In genomic region chr14:32103556-32103955, GRCm38 (mm10) we compare ENCODE assay signal across 32 mouse cellular contexts. TPM values are rescaled to one million over a fixed set of nuclear protein-coding genes. Genes with fewer than 3 reads are reported as not detected.
DNase-seq lines count a peak whose midpoint lies in the region; ATAC-seq lines count a peak whose summit lies in the region.
"Had no signal": no experiment of that assay in that cellular context is flagged by ENCODE, and none has a peak within 500 bp of the region (broad histone marks: within the 10 kb centered on the region; RNA-seq: fewer than 3 reads in every experiment).

No protein-coding gene starts in this region.

- no peaks in the 10 kb centered on the region for H3K9me3 ChIP-seq in forebrain, embryonic 11.5 days (ENCODE audit: control insufficient read depth, low read length)
- H3K9me3 ChIP-seq in forebrain, embryonic 10.5 days, result no peaks in the 10 kb centered on the region
- H3K9me3 ChIP-seq: embryonic facial prominence, embryonic 12.5 days; embryonic facial prominence, embryonic 15.5 days; forebrain, embryonic 13.5 days; G1E; heart, embryonic 15.5 days; hindbrain, embryonic 10.5 days; hindbrain, embryonic 13.5 days had no signal

- no peak overlapping the region for H3K4me2 ChIP-seq in forebrain, embryonic 11.5 days (ENCODE audit: low read depth, low read length, severe bottlenecking)
- H3K4me2 ChIP-seq: embryonic facial prominence, embryonic 12.5 days; embryonic facial prominence, embryonic 15.5 days; forebrain, embryonic 13.5 days; heart, embryonic 12.5 days; heart, embryonic 15.5 days; hindbrain, embryonic 13.5 days had no signal

- H3K4me3 ChIP-seq in forebrain, embryonic 11.5 days (ENCODE audit: low read depth, low read length), result no peak overlapping the region
- H3K4me3 ChIP-seq in forebrain, embryonic 10.5 days, result no peak overlapping the region
- H3K4me3 ChIP-seq: embryonic facial prominence, embryonic 12.5 days; embryonic facial prominence, embryonic 15.5 days; forebrain, embryonic 13.5 days; heart, embryonic 12.5 days; heart, embryonic 15.5 days; hindbrain, embryonic 10.5 days; hindbrain, embryonic 13.5 days had no signal

- no peaks in the 10 kb centered on the region for H3K27me3 ChIP-seq in forebrain, embryonic 11.5 days (ENCODE audit: control insufficient read depth, insufficient read depth, low read length)
- H3K27me3 ChIP-seq in forebrain, embryonic 10.5 days (ENCODE audit: poor library complexity, severe bottlenecking), result no peaks in the 10 kb centered on the region
- H3K27me3 ChIP-seq: embryonic facial prominence, embryonic 12.5 days; embryonic facial prominence, embryonic 15.5 days; forebrain, embryonic 13.5 days; heart, embryonic 12.5 days; heart, embryonic 15.5 days; hindbrain, embryonic 13.5 days; Patski had no signal

- H3K4me1 ChIP-seq in forebrain, embryonic 11.5 days (replicated peaks; ENCODE audit: control insufficient read depth, insufficient read depth, low read length), result no peaks in the 10 kb centered on the region
- H3K4me1 ChIP-seq in forebrain, embryonic 10.5 days, result no peaks in the 10 kb centered on the region
- H3K4me1 ChIP-seq: embryonic facial prominence, embryonic 12.5 days; embryonic facial prominence, embryonic 15.5 days; forebrain, embryonic 13.5 days; hindbrain, embryonic 10.5 days; hindbrain, embryonic 13.5 days had no signal

- WGBS in forebrain, embryonic 11.5 days, result 88% methylated on average over 4 of the region's 4 CpGs
- whole genome bisulfite sequencing in forebrain, embryonic 10.5 days, result 88% methylated on average over 4 of the region's 4 CpGs

- peaks cover 5% of the 10 kb centered on the region for H3K36me3 ChIP-seq in forebrain, embryonic 11.5 days (ENCODE audit: control insufficient read depth, insufficient read depth, low read length)
- H3K36me3 ChIP-seq in forebrain, embryonic 10.5 days (replicated peaks), result peaks cover 57% of the 10 kb centered on the region

- DNase-seq in forebrain, embryonic 11.5 days (ENCODE audit: low spot score), result peak; percentile 37
- no peak for DNase-seq in forebrain, embryonic 10.5 days (ENCODE audit: extremely low spot score, low spot score)
- DNase-seq in layer of hippocampus, adult 18-20 months (ENCODE audit: low spot score in 2 of 2), result peak; percentile 41 to 74
- DNase-seq in layer of hippocampus, postnatal 10 days (ENCODE audit: low spot score in 2 of 2), result no peak
- peak; percentile 53 to 55 for DNase-seq in layer of hippocampus, postnatal 36 days
- no peak for DNase-seq in yolk sac, embryonic 10.5 days (ENCODE audit: low spot score)
- DNase-seq: adrenal gland, postnatal 10 days; adrenal gland, postnatal 36 days; cerebellum, adult 11 months; cerebellum, adult 2 months; cerebellum, adult 9-11 months; cerebellum, postnatal 25 days; gastrocnemius, postnatal 10 days; gastrocnemius, postnatal 36 days; heart, postnatal 10 days; heart, postnatal 36 days had no signal

- no peak overlapping the region for H3K27ac ChIP-seq in forebrain, embryonic 11.5 days (ENCODE audit: low read depth, low read length)
- no peak overlapping the region for H3K27ac ChIP-seq in forebrain, embryonic 10.5 days
- H3K27ac ChIP-seq: embryonic facial prominence, embryonic 12.5 days; embryonic facial prominence, embryonic 15.5 days; forebrain, embryonic 13.5 days; heart, embryonic 15.5 days; hindbrain, embryonic 10.5 days; hindbrain, embryonic 13.5 days had no signal

- H3K9ac ChIP-seq in forebrain, embryonic 11.5 days (ENCODE audit: low read length), result no peak overlapping the region
- H3K9ac ChIP-seq: embryonic facial prominence, embryonic 12.5 days; embryonic facial prominence, embryonic 15.5 days; forebrain, embryonic 13.5 days; heart, embryonic 12.5 days; heart, embryonic 15.5 days; hindbrain, embryonic 13.5 days had no signal

- no peak for ATAC-seq in forebrain, embryonic 11.5 days (replicated peaks; ENCODE audit: low FRiP score)
- ATAC-seq: forebrain, embryonic 13.5 days; forebrain, embryonic 16.5 days; hindbrain, embryonic 16.5 days; Patski had no signal

RNA-seq across cellular contexts. Expression of gene Dph3, which starts 18.0 kb away (rescaled TPM):
- polyA plus RNA-seq in forebrain, embryonic 11.5 days (2014; fragmentation: Nextera tagmentation; extraction: Ambion mirVana), result 97.7 and 99.9 TPM in 2 replicates
- 110 and 114 TPM in 2 replicates for polyA plus RNA-seq in forebrain, embryonic 10.5 days (2016; fragmentation: Nextera tagmentation; extraction: Ambion mirVana)
- total RNA-seq in layer of hippocampus, adult 18-20 months (2021), result 10 to 100 TPM; 35.2 to 36.2 TPM
- 10 to 100 TPM; 33.7 to 38.4 TPM for total RNA-seq in layer of hippocampus, postnatal 10 days (2021)
- 10 to 100 TPM; 35.1 to 37.5 TPM for total RNA-seq in layer of hippocampus, postnatal 36 days (2021)

RNA-seq across cellular contexts. Expression of gene Oxnad1, which starts 18.4 kb away (rescaled TPM):
- 20.2 and 20.7 TPM in 2 replicates for polyA plus RNA-seq in forebrain, embryonic 11.5 days (2014; fragmentation: Nextera tagmentation; extraction: Ambion mirVana)
- 22.5 and 23.2 TPM in 2 replicates for polyA plus RNA-seq in forebrain, embryonic 10.5 days (2016; fragmentation: Nextera tagmentation; extraction: Ambion mirVana)
- 10 to 100 TPM; 15.1 to 15.5 TPM for total RNA-seq in layer of hippocampus, adult 18-20 months (2021)
- 10 to 100 TPM; 19.0 to 20.3 TPM for total RNA-seq in layer of hippocampus, postnatal 10 days (2021)
- total RNA-seq in layer of hippocampus, postnatal 36 days (2021), result 10 to 100 TPM; 14.3 to 19.2 TPM

RNA-seq across cellular contexts. Expression of gene Msmb, which starts 38.3 kb away (rescaled TPM):
- not detected in 2 replicates for polyA plus RNA-seq in forebrain, embryonic 11.5 days (2014; fragmentation: Nextera tagmentation; extraction: Ambion mirVana)
- not detected in 2 replicates for polyA plus RNA-seq in forebrain, embryonic 10.5 days (2016; fragmentation: Nextera tagmentation; extraction: Ambion mirVana)
- not detected for total RNA-seq in layer of hippocampus, adult 18-20 months (2021)
- not detected for total RNA-seq in layer of hippocampus, postnatal 10 days (2021)
- total RNA-seq in layer of hippocampus, postnatal 36 days (2021), result not detected
- total RNA-seq: adrenal gland, adult 18-20 months; adrenal gland, postnatal 10 days; adrenal gland, postnatal 36 days; common myeloid progenitor, adult 5-6 weeks; gastrocnemius, adult 18-20 months; gastrocnemius, postnatal 10 days; gastrocnemius, postnatal 36 days; granulocyte monocyte progenitor cell, adult 5-6 weeks; heart, adult 8-10 months; heart, postnatal 10 days; heart, postnatal 36 days had no signal
- polyA plus RNA-seq: cerebellum, adult 2 months; embryonic facial prominence, embryonic 12.5 days; embryonic facial prominence, embryonic 15.5 days; forebrain, embryonic 13.5 days; forebrain, embryonic 16.5 days; G1E; heart, embryonic 12.5 days; heart, embryonic 15.5 days; hindbrain, embryonic 10.5 days; hindbrain, embryonic 13.5 days; hindbrain, embryonic 16.5 days; Patski had no signal

RNA-seq across cellular contexts. Expression of gene Ncoa4, which starts 56.1 kb away (rescaled TPM):
- 102 and 105 TPM in 2 replicates for polyA plus RNA-seq in forebrain, embryonic 11.5 days (2014; fragmentation: Nextera tagmentation; extraction: Ambion mirVana)
- polyA plus RNA-seq in forebrain, embryonic 10.5 days (2016; fragmentation: Nextera tagmentation; extraction: Ambion mirVana), result 69.6 and 82.1 TPM in 2 replicates
- total RNA-seq in layer of hippocampus, adult 18-20 months (2021), result 100 to 1,000 TPM; 107 to 112 TPM
- total RNA-seq in layer of hippocampus, postnatal 10 days (2021), result 100 to 1,000 TPM; 129 to 134 TPM
- total RNA-seq in layer of hippocampus, postnatal 36 days (2021), result 100 to 1,000 TPM; 102 to 111 TPM

Comparison
In these comparisons a context has a peak if more than half of its experiments do, and no peak if none do; other contexts are left out.
1. DNase-seq: peak in forebrain, embryonic 11.5 days (single experiment), layer of hippocampus, adult 18-20 months (2 of 2) and layer of hippocampus, postnatal 36 days (2 of 2); none in forebrain, embryonic 10.5 days (single experiment), layer of hippocampus, postnatal 10 days (0 of 2) and yolk sac, embryonic 10.5 days (single experiment).